Mouse (Mus musculus) lung, postnatal 25 days (tissue): ENCODE results near the gene Wdtc1.

Experiments
- DNase-seq: peaks from one replicate; pipeline ENCODE4 v3.0.0; 2022; ENCODE audit warnings: low spot score

Wdtc1 gene

DNA sequence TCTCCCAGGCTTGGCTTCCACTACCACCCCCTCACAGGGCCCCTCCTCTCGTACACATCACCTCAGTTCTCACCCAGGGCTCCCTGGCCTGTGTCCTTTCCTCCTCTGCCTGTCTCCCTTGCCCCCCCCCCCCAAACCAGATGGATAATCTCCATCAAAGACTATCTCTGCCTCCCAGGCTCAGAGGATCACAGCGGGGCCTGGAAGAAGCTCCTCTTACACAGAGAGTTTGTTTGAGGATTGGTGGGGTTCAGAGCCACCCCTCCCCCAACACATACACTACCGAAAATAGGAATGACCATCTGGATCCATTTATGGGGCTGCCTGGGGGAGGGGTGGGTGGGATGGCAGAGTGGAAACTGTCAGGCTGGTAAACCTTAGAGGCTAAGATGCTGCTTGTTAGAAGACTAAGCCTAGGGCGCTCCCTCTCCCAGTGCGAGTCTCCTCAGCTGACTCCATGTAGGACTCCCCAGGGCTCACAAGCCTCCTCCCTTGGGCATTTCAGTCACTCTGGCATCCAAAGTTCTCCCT lies 71.3 kb downstream of the Wdtc1 start:
- DNase-seq: no peak

DNA sequence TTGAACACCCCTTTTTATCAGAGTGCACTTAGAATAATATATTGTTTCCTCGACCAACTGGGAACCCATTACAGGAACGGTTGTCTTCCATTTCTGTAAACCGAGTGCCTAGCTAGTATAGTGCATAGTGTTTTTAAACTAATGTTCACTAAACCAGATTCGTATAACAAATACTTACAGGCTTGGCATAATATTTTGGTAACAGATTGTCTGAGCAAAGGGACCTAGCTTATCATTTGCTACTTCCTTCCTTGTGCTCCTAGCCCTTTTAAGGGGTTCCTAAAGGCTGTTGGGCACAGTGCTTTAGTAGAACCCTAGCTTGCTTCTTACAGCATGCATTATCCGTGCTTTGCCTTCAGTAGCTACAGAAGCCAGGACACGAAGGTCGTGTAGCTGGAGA lies 71.8 kb downstream of the Wdtc1 start:
- no peak for DNase-seq

DNA sequence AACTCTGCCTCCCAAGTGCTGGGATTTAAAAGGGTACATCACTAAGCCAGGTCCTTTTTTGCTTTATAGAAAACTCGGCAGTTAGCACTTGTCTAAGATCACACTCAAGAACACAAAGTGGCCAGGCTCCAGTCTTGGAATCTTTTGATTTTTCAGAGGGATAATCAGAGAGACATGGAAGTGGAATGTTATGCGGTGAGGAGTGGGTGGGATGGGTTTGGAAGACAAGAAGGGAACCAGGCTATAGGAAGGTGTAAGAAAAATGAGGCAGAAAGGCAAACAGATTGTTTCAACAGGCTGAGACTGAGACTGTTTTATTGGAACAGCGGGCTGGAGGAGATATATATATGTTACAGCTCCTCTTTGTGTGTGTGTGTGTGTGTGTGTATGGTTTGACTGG lies 74.8 kb downstream of the Wdtc1 start:
- DNase-seq: no peak

DNA sequence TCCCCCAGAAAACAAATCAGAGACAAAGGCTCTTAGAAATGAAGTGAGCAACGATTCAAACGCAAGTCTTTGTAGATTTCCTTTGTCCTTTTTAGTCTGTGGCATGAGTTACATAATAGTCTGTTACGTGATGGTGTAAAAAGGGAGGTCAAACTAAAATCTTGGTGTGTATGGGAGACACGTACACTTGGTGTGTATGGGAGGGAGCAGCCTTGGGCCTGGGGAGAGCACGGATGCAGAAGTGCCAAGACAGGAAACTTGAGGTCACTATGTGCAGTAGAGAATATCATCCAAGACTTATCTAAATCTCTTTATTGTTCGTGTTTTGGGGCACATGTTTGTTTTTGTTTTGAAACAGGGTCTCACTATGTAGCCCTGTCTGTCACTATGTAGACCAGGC lies 75.2 kb downstream of the Wdtc1 start:
- no peak for DNase-seq

DNA sequence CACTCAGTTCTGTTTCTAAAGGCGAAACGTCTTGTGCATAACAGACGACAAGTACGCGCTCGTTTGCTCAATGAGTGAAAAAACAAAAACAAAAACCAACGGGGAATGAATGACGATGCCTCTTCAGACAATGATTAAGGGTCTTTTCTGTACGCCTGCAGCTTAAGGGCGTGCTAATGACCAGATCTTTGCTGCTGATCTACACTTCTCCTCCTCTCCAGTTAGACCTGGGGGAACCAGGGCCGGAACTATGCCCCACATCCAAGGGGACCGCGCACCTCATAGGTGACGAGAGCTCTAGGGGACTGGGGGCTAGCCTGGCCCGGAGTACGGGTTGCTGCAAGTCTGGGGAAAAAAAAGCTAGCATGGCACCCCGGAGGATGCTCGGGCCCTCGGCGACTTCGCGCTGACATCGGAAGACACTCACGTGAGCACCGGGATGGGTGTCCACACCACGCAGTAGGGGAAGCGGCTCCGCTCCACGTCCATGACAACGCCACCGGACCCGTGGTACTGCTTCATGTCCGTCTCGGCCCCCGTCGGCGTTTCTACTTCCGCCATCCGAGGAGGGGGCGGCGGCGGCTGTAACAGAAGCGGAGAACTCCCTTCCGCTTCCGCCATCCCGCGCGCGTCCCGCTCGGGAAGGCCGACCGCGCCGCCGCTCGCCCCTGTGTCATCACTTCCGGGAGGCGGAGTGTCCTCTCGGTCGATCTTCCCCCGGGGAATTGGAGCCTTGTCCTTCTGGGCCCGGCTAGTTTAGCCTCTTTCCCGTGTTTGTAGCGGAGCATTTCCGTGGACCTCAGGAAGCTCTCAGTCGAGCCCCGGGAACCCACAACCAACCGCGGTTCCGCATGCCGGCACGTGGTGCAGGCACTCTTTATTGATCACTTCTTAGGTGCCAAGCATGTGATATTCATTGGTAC lies 75.9 kb downstream of the Wdtc1 start, which contains the start of gene Tmem222:
Gene Tmem222, minus strand, starts transcription at position 689 of the 923 bp plus-strand sequence.
- DNase-seq: peak; percentile 95

DNA sequence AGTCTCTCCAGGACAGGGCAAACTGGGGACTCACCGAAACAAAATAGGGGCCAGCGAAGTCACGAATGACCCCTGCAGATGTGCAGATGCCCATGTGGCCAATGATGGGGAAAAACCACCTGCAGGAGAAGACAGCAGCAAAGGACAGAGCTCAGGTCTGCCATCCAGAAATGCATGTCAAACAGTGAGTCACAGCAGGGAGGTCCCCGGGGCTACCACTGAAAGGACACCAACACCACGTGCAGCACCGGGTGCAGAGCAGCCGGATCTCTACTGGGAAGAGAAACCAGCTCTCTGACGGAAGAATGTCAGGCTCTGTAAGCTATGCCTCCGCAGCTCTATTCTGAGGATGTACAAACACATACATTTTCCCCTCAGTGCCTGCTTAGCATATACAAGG lies 82.4 kb downstream of the Wdtc1 start:
- DNase-seq: no peak

DNA sequence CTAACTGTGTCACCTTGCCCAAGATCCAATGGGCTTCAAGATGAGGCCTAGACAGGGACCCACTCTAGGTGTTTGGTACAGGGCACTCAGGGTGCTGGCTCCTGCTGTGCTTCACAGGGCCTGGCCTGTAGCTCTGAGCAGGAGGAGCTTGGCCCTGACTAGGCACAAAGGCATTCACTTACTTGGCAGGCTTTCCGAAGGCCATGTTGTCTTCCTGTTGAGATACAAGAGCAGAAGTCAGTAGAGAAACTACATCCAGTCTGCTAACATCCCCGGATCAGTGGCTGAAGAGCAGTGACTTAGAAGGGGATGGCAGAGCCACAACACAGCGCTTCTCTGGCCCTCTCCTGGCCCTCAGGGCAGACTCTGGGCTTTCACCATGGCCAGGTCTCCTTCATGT lies 83.7 kb downstream of the Wdtc1 start:
- DNase-seq: no peak

DNA sequence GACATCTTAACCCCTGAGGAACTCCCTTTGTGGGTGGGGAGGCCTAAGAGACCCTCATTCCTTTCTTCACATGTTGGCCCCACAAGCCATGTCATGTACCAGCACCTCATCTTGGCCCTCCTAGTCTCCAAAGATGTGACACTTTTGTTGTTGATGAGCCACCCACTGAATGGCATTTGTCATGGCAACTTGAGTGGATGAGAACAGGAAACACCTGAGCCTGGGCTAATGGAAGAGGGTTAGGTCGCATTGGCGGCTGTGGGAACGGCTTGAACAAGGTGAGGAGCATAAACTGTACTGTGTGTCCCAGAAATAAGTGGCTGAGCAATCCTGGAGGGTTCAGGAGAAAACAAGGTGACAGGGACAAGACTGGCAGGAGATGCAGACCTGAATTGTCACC lies 84.3 kb downstream of the Wdtc1 start:
- no peak for DNase-seq

DNA sequence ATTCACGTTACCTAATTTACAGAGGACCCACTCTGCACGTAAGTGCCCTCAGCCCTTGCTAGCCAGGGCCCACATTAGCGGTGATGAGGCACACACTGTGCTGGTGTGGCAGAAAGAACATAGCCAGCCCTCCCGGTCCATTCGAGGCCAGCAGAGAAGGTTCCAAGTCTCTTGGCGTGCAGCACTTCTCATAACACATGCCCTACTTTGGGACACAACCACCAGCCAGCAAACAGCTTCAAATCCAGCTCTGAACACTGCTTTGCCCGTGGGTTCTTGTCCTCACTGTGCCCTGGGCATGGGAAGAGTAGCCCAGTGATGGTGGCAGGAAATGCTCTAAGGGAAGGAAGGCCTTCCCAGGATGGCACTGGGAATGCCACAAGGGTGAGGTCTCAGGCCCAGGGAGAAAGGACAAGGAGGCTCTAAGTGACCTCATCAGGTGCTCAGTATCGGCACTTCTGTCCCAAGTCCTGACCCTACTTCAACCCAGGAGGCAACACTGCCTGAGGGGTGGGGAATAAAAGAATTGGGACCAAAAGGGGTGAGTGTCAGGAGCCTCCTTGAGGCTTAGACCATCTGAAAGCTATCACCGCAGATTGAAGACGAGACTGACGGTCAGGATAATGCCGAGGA lies 86.9 kb downstream of the Wdtc1 start:
- DNase-seq: no peak

DNA sequence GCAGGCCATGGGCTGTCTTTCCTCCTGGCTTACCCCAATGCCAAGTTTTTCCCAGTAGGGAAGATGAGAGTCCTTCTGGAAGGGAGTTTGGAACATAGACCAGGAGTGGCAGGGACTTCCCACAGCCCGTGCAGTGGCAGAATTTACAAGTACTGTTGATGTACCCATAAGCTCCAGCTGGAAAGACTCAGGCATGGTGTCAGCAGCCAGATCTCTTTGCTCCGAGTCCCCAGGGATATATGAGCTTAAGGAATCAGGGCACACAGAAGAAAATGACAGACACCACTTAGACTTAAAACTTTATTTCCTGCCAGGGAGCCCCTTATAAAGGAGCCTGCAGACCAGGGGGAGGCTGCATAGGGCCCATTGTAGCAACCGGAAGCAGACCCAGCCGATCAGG lies 87.5 kb downstream of the Wdtc1 start:
- no peak for DNase-seq

DNA sequence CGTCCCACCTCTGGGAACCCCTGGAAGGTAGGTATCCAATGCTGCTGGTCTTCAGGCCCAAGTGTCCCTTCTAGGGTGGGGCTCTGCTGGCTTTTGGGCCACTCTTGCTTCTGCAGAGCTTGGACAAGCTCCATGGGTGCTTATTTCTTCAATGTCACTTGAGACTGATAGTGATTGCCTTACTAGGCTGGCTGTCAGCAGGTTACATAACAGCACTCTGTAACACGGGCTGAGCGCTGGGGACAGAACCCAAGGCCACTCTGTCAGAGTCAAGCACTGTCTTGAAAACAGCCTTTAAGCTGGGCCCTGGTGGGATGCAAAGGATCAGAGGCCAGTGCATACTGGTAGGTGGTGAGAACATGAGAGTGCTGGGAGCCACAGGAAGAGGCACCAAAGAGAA lies 88.0 kb downstream of the Wdtc1 start:
- no peak for DNase-seq

DNA sequence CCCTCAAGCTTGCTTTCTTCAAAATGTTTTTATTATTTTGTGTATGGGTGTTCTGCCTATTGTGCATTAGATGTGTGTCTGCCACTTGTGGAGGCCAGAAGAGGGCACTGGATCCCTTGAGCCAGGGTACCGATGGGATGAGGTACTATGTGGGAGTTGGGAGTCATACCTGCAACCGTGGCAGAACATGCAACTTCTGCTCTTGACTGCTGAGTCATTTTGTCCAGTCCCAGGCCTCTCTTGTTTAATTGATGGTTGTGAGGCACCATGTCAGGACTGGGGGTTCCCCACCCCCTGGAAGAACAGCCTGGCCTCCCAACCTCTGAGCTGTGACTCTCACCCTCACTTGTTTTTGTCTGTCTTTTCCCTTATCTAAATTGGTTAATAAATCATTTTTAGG lies 88.7 kb downstream of the Wdtc1 start:
- no peak for DNase-seq

DNA sequence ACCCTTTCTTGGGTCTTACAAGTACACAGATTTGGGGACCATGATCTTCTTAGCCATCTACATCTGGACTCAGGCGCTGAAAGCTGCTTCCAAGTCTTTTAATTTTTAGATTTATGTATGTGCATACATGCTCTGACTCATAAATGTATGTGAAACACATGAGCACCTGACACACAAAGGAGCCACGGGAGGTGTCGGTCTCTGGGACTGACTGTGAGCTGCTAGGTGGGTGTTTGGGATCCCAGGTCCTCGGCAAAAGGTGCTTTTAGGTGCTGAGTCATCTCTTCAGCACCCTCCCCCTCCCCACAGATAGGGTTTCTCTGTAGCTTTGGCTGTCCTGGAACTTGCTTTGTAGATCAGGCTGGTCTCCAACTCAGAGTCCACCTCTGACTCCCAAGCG lies 89.5 kb downstream of the Wdtc1 start:
- DNase-seq: no peak

DNA sequence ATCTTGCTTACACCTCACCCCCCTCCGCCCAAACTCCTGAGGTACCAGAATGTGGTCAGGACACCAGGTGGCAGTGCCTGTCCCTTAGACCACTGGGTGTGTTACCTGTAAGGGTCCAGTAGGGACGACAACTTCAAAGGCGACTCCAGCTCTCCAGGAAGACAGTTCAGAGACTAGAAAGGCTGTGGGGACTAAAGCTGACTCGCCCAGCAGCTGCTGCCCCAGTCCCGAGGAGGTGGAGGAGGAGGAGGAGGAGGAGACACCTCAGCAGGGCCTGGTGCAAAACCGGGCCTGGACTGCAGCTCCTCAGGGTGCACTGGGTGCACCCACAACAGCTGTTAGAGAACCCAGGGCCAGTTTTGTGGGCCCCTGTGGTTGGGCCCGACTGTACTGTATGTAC lies 90.4 kb downstream of the Wdtc1 start, which contains the start of gene Sytl1:
Gene Sytl1, minus strand, starts transcription at position 232 of the 400 bp plus-strand sequence.
- no peak for DNase-seq

DNA sequence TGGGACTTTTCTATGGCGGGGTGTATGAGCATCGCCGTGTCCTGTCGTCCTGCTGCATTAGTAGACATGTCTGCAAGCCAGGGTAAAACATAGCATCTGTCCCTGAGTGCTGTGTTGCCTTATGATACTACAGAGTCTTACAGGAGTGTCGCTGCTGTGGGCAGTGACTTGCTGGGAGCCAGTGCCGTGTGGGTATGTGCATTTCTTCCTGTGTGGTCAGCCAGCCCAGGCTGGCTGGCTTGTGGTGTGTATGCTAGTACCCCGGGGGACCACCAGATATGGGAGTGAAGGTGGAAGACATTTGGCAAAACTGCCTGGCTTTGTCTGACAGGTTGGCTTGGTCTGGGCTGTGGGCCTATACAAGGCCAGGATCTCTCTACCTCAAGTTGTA lies 90.9 kb downstream of the Wdtc1 start:
- no peak for DNase-seq

DNA sequence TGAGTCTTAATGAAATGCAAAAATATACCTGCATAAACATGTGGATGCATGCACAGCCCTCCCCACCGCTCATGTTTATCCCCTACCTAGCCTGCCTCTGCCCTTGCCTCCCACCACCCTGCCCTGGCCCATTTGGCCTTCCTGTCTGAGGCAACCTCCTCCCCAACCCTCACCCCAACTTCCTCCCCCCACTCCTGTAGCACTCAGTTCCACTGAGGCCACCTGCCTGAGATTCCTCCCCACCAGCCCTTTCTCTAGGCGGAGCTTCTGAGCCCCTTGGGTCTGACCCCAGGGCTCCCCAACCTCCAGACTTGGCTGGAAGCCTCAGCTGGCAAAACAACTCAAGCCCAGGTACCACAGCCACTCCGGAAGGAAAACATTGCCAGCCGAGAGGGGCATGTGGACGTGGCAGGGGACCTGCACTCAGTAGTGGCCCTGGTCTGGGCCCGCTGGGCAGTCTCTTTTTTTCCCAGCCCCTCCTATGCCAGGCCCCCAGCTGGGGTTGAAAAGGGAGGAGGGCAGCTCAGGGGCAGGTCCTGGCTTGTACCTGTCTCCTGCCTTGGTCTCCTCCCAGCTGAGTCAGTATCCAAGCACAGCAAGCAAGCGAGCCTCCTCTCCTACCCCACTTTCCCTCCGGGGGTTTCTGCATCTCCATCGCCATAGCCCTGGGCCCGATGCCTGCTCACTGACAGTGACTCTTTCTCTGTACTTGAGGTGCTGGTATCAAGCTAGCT lies 91.5 kb downstream of the Wdtc1 start:
- DNase-seq: no peak

DNA sequence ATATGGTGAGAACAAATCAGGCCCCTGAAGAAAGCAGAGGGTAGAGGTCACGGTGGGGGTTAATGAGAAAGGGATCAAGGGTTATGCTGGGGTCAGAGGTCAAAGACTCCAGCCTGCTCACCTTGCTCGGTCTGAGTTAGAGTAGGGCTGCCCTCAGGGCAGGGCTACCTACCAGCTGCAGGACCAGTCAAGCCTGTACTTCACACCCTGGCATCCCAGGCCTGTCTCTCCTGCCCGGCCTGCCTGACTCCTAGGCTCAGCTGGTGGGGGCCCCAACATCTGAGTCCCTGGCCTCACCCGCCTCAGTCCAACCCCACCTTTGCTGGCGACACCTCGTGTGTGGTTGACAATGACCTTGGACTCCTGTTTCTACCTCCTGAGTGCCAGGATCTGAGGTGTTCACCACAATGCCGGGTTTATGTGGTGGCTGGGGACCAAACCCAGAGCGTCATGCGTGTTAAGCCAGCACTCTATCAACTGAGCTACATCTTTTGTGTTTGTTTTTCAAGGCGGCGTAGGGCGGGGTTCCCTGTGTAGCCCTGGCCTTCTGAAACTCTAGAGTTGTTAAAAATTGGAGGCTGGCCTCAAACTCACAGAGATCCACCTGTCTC lies 95.4 kb downstream of the Wdtc1 start:
- no peak for DNase-seq

DNA sequence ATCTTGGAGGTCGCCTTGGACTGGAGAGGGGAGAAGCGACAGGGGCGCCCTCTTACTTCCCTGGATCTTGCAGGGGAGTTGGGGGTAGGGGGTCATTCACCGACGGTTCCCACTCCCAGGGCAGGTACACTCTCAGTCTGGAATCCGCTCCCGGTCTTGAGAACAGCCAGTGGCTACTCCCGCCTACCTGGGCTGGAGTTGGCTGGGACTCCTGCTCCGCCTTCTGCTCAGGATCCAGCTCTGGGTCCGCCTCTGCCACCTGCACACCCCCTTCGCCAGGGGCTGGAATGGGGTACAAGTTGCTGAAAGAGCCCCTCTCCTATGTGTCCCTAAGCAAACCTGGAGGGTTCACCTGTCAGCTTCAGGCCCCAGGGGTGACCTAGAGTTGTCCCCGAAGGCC lies 96.1 kb downstream of the Wdtc1 start:
- no peak for DNase-seq

DNA sequence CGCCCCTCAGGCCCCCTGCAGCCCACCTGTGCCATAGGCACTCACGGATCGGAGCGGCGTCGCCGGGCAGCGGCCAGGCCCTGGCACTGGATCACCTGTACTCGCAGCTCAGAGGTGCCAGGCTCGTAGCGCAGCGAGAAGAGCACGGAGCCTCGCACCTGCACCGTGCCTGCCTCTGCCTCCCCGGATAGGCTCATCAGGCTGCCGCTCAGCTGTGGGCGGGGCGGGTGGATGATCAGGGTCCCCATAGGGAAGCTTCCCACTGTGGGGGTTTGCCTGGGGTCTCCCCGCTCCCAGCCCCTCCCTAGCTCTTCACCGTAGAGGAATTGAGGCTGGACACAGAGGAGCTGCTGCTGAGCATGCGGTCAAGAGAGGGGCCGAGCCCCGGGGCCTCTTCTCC lies 96.5 kb downstream of the Wdtc1 start:
- DNase-seq: no peak

DNA sequence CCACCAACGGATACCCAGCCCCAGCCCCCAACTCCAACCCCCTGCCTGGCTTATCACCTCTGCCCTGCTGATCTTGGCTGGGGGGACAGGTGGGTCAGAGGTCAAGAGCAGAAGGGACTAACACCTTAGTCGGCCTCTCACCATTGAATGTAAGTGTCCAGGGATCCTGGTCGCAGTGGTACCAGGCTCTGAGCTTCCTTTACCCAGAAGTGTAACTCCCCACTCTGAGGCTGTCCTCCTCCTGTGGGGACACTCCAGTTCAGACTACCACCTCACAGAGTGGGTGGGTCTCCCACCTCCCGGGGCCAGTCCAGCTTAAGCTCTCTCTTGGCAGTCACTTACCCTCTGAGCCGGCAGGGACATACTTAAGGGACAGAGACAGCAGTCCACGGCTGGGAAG lies 97.9 kb downstream of the Wdtc1 start:
- no peak for DNase-seq

DNA sequence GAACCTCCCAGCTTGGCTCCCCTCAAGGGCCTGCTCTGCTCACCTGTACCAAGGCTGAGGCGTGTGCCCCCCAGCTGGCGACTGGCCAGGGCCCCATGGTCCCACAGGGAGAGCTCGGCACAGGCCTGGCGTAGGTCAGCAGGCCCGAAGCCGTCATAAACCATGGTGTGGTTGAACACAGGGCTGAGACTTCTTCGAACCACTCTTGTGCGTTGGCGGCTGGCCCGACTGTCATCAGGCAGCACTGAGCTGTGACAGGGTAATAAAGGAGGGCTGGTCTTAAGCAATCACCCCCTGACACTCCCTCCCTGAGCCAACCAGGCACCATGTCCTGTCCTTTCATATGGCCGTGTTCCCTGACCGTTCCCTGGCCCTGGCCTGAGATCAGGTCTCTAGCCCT lies 99.9 kb downstream of the Wdtc1 start:
- DNase-seq: no peak

DNA sequence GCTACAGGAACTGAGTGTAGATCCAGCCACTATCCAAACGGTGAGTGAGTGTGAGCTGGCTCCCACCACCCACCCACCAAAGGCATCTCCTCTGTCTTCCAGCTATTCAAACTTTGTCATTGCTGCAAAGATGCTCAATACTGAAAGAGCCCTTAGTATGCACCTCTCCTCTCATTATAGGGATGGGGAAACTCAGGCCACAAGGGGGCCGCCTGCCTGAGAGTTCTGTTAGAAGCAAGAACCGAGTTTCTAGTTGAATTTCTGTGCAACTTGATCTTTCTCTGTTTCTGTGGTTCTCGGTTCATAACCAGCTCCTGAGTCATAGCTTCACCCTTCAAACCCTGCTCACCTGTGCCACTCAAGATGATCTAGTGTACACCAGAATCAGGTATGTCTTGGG lies 101.2 kb downstream of the Wdtc1 start:
- DNase-seq: no peak
